Mouse (Mus musculus): ENCODE results near the gene Bola2.

- TF ChIP-seq EP300 (IDR thresholded peaks at IDR 0.05; ENCODE audit: insufficient read depth, low read depth, low read length) = no peak
- TF ChIP-seq POLR2A (IDR thresholded peaks at IDR 0.05; ENCODE audit: insufficient read depth, low read depth, low read length) = no peak
- no peak for TF ChIP-seq CTCF (IDR thresholded peaks at IDR 0.05)
Observed at GRCm38 (mm10) chr7:126725667-126726066, 30.5 kb downstream of the Bola2 start.
